Mouse (Mus musculus) cortical plate, adult 2 months (tissue): Measurements from ENCODE around the gene Krt81. TPM values are rescaled to one million over a fixed set of nuclear protein-coding genes. Genes with fewer than 3 reads are reported as not detected.

ENCODE experiments used
- H3K27ac ChIP-seq: fragments of 200-500 bp; 2 replicates; pipeline ENCODE4 v1.5.1; 2012; ENCODE audit warnings: low read length, control low read depth, inconsistent platforms; ENCODE audit not compliant: insufficient read depth
- H3K4me1 ChIP-seq: fragments of 200-500 bp; 2 replicates; pipeline ENCODE4 v1.6.1; 2011; ENCODE audit warnings: low read length; ENCODE audit not compliant: control insufficient read depth, insufficient read depth
- H3K4me3 ChIP-seq: fragments of 200-500 bp; 2 replicates; pipeline ENCODE4 v1.5.1; 2011; ENCODE audit warnings: mild to moderate bottlenecking, low read length, control low read depth; ENCODE audit not compliant: insufficient read depth
- CTCF ChIP-seq: fragments of 200-500 bp; IDR thresholded peaks from 2 replicates; pipeline ENCODE4 v1.5.1; 2011; ENCODE audit warnings: mild to moderate bottlenecking, control low read depth, low read length; ENCODE audit not compliant: insufficient read depth; ENCODE audit errors: extremely low read depth
- POLR2A ChIP-seq: fragments of 200-500 bp; IDR thresholded peaks from 2 replicates; pipeline ENCODE4 v1.6.1; 2011; ENCODE audit warnings: mild to moderate bottlenecking, low read length, control low read depth; ENCODE audit not compliant: insufficient read depth; ENCODE audit errors: extremely low read depth
- polyA plus RNA-seq: library from polyadenylated mRNA; depleted of rRNA; stranded (reverse); fragments of >200 nt; gene quantifications from 2 replicates; pipeline ENCODE4 v1.2.3, GENCODE M21; 2012; rRNA removed

The Krt81 gene
- polyA plus RNA-seq, result not detected in 2 replicates

- TF ChIP-seq CTCF (no peak), POLR2A (no peak)
- Histone ChIP-seq H3K27ac (no peak within 1 kb of the TSS), H3K4me3 (no peak within 1 kb of the TSS), H3K4me1 (no peaks in the 10 kb centered on the region)
Measured at GRCm38 (mm10) chr15:101463651-101464050, at the start of gene Krt81. Gene Krt81, minus strand, starts transcription at chr15:101463751.

- TF ChIP-seq CTCF (no peak), POLR2A (no peak)
- H3K4me3 ChIP-seq, result no peak overlapping the region
- H3K27ac ChIP-seq, result no peak overlapping the region
- H3K4me1 ChIP-seq, result no peaks in the 10 kb centered on the region
Measured at GRCm38 (mm10) chr15:101508247-101508646, 44.7 kb upstream of the Krt81 start.

- no peak overlapping the region for H3K4me3 ChIP-seq
- TF ChIP-seq CTCF, result no peak
- no peak for TF ChIP-seq POLR2A
Measured at GRCm38 (mm10) chr15:101506896-101507758, 43.6 kb upstream of the Krt81 start.

GRCm38 (mm10) chr15:101497181-101497580, 33.6 kb upstream of the Krt81 start:
- Histone ChIP-seq H3K4me3 (no peak overlapping the region), H3K4me1 (no peaks in the 10 kb centered on the region), H3K27ac (no peak overlapping the region)
- peak; percentile 48 for TF ChIP-seq CTCF
- TF ChIP-seq POLR2A, result no peak

More at GRCm38 (mm10) chr15:101506896-101507758, 43.6 kb upstream of the Krt81 start:
- Histone ChIP-seq H3K4me1 (no peaks in the 10 kb centered on the region), H3K27ac (no peak overlapping the region)

GRCm38 (mm10) chr15:101495266-101495665, 31.7 kb upstream of the Krt81 start:
- H3K27ac ChIP-seq, result no peak overlapping the region
- no peaks in the 10 kb centered on the region for H3K4me1 ChIP-seq
- no peak overlapping the region for H3K4me3 ChIP-seq
- no peak for TF ChIP-seq POLR2A
- TF ChIP-seq CTCF, result no peak

GRCm38 (mm10) chr15:101494203-101494602, 30.7 kb upstream of the Krt81 start:
- TF ChIP-seq POLR2A, result no peak
- no peak for TF ChIP-seq CTCF
- Histone ChIP-seq H3K27ac (no peak overlapping the region), H3K4me3 (no peak overlapping the region), H3K4me1 (no peaks in the 10 kb centered on the region)

GRCm38 (mm10) chr15:101493713-101494112, 30.2 kb upstream of the Krt81 start:
- TF ChIP-seq POLR2A (no peak), CTCF (no peak)
- H3K4me1 ChIP-seq, result no peaks in the 10 kb centered on the region
- no peak overlapping the region for H3K4me3 ChIP-seq
- no peak overlapping the region for H3K27ac ChIP-seq

- H3K4me3 ChIP-seq, result no peak overlapping the region
- TF ChIP-seq POLR2A, result no peak
- no peak for TF ChIP-seq CTCF
- no peak overlapping the region for H3K27ac ChIP-seq
- H3K4me1 ChIP-seq, result no peaks in the 10 kb centered on the region
Measured at GRCm38 (mm10) chr15:101492718-101493117, 29.2 kb upstream of the Krt81 start.

GRCm38 (mm10) chr15:101491431-101491830, 27.9 kb upstream of the Krt81 start, which contains the start of gene Krt83:
Gene Krt83, minus strand, starts transcription at chr15:101491512.
- TF ChIP-seq POLR2A, result no peak
- no peak for TF ChIP-seq CTCF
- no peak within 1 kb of the TSS for H3K27ac ChIP-seq
- no peak within 1 kb of the TSS for H3K4me3 ChIP-seq
- no peaks in the 10 kb centered on the region for H3K4me1 ChIP-seq

GRCm38 (mm10) chr15:101485911-101486635, 22.5 kb upstream of the Krt81 start:
- Histone ChIP-seq H3K4me3 (no peak overlapping the region), H3K4me1 (no peaks in the 10 kb centered on the region; the same call in 1 of the 2 replicates), H3K27ac (no peak overlapping the region)
- TF ChIP-seq CTCF, result no peak
- no peak for TF ChIP-seq POLR2A
